Mouse (Mus musculus): Measurements from ENCODE around the gene Slx4ip. TPM values are rescaled to one million over a fixed set of nuclear protein-coding genes. Genes with fewer than 3 reads are reported as not detected.

Gene Slx4ip
- polyA plus RNA-seq, 1 experiment from 2014 or later, result 9.7 TPM

DNA sequence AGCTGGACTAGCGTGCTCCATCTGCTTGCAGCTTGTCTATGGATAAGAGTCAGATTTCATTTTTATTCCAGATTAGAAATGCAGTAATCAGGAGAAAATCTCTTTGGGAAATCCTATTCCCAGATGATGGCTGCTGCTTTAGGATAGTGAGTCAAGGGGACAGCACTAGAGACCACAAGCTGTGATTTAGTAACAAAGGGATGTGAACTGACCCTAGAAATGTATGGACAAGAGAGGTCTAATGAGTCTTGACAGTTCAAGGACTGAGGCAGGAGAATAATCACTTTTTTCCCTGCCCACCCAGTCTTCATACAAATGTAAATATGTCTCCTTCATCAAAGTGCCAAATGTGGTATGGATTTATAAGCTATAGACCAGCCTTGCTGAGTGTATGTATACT lies 172.8 kb downstream of the Slx4ip start:
- Histone ChIP-seq H3K27ac (ENCODE audit: low read depth, low read length) (no peak overlapping the region), H3K9ac (ENCODE audit: low read length) (no peak overlapping the region), H3K4me2 (ENCODE audit: low read depth, low read length, severe bottlenecking) (no peak overlapping the region), H3K4me1 (replicated peaks; ENCODE audit: control insufficient read depth, insufficient read depth, low read length) (peaks cover 4% of the 10 kb centered on the region; the same call in 1 of the 2 replicates), H3K27me3 (ENCODE audit: control insufficient read depth, insufficient read depth, low read length) (no peaks in the 10 kb centered on the region), H3K4me3 (ENCODE audit: low read depth, low read length) (no peak overlapping the region), H3K36me3 (ENCODE audit: control insufficient read depth, insufficient read depth, low read length) (no peaks in the 10 kb centered on the region; the same call in 1 of the 2 replicates), H3K9me3 (ENCODE audit: control insufficient read depth, low read length) (no peaks in the 10 kb centered on the region)
- DNase-seq (ENCODE audit: low spot score), result no peak
- 59% methylated on average over 1 of the region's 1 CpGs for WGBS
- 0 out of 2 replicates have a peak, but pooled peaks have one; percentile 34 for ATAC-seq (replicated peaks; ENCODE audit: low FRiP score)

DNA sequence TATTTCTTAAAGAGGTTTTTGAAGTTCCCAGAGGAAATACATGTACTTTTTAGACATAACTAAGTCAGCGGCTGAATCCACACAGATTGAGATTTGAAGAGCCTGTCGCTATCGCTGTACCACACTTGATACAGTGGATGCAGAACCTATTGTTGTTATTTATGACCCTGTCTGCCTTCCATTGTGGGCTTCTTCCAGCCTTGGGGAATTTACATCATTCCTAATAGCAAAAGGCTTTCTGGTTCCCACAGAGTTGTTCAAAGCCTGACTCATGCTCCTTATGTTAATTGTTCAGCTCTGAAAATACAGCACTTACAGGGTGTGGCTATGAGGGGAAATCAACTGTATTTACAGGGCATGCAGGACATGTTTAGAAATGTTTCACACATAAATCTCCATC lies 173.5 kb downstream of the Slx4ip start:
- Histone ChIP-seq H3K4me1 (replicated peaks; ENCODE audit: control insufficient read depth, insufficient read depth, low read length) (peaks cover 4% of the 10 kb centered on the region; the same call in 1 of the 2 replicates), H3K27me3 (ENCODE audit: control insufficient read depth, insufficient read depth, low read length) (no peaks in the 10 kb centered on the region), H3K4me2 (ENCODE audit: low read depth, low read length, severe bottlenecking) (no peak overlapping the region), H3K4me3 (ENCODE audit: low read depth, low read length) (no peak overlapping the region), H3K36me3 (ENCODE audit: control insufficient read depth, insufficient read depth, low read length) (no peaks in the 10 kb centered on the region; the same call in 1 of the 2 replicates), H3K9me3 (ENCODE audit: control insufficient read depth, low read length) (no peaks in the 10 kb centered on the region), H3K9ac (ENCODE audit: low read length) (no peak overlapping the region), H3K27ac (ENCODE audit: low read depth, low read length) (no peak overlapping the region)
- ATAC-seq (replicated peaks; ENCODE audit: low FRiP score) (no peak), DNase-seq (ENCODE audit: low spot score) (no peak)
- WGBS, result 68% methylated on average over 3 of the region's 3 CpGs

DNA sequence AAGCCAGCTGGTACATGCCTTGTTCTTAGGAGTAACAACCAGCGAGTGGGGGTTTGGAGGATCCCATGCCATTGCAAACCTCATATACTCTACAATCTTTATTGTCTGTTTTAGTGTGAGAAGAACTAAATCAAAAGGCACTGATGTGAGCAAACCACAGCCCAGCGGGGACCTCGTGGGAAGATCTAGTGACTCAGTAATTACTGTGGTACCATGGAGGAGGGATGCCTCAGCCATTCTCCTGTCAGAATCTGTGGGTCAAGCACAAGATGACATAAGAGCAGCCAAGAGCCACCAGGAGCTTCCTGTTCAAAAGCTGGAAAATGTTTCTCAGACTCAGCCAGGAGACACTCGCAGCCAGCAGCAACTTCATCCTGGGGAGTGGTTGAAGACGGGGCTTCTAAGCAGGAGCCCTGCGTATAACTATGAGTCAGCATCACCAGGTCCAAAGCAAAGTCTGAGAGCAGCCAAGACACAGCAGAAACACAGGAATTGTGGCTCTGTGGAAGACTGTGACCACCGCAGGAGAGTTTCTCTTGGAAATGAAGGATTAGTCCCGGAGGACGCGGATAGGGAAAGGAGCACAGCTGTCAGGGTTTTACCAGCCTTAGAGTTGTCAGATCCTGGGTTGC lies 176.6 kb downstream of the Slx4ip start:
- Histone ChIP-seq H3K4me2 (ENCODE audit: low read depth, low read length, severe bottlenecking) (no peak overlapping the region), H3K9me3 (ENCODE audit: control insufficient read depth, low read length) (no peaks in the 10 kb centered on the region), H3K36me3 (ENCODE audit: control insufficient read depth, insufficient read depth, low read length) (no peaks in the 10 kb centered on the region; the same call in 1 of the 2 replicates), H3K4me1 (replicated peaks; ENCODE audit: control insufficient read depth, insufficient read depth, low read length) (peaks cover 4% of the 10 kb centered on the region; the same call in 1 of the 2 replicates), H3K27me3 (ENCODE audit: control insufficient read depth, insufficient read depth, low read length) (no peaks in the 10 kb centered on the region), H3K9ac (ENCODE audit: low read length) (no peak overlapping the region), H3K4me3 (ENCODE audit: low read depth, low read length) (no peak overlapping the region), H3K27ac (ENCODE audit: low read depth, low read length) (no peak overlapping the region)
- ATAC-seq (replicated peaks; ENCODE audit: low FRiP score) (no peak), DNase-seq (ENCODE audit: low spot score) (no peak)
- 90% methylated on average over 10 of the region's 10 CpGs for WGBS

DNA sequence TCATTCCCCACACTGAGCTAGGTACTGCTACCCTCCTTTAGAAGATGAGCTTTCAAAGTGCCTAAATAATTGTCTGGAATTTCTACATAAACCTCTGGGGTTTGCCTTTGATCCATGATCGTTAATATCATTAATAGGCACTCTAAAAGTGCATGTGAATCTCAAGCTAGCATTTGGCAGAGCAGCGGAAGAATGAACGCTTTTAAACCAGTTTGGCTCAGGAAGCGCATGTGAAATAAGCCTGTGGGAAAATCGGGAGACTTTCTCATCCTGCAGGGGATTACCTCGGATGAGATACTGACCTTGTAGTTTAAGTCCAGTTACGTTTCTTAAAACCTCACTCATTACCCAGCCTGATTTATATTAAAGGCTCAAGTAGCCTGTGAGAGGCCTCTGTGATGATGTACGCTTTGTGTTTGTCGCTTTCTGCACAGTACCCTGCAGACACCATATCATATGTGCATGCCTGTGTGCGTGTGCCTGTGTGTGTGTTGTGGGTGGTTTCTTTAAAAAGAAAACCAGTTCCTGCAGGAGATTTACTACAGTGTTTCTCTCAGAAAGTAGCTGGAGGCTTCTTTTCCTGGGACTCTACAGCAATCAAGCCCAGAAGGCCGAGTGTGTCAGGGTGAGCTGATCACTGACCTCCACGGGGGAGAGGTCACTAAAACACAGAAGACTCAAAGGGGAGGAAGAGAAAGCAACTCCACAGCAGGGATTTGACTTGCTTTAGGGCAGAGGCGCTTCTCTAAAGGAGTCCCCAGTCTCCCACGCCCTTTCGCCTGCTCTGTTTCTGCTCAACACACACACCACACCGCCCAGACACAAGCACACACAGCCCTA lies 182.7 kb downstream of the Slx4ip start:
- Histone ChIP-seq H3K4me2 (ENCODE audit: low read depth, low read length, severe bottlenecking) (no peak overlapping the region), H3K4me3 (ENCODE audit: low read depth, low read length) (no peak overlapping the region), H3K36me3 (ENCODE audit: control insufficient read depth, insufficient read depth, low read length) (no peaks in the 10 kb centered on the region), H3K27me3 (ENCODE audit: control insufficient read depth, insufficient read depth, low read length) (no peaks in the 10 kb centered on the region), H3K4me1 (replicated peaks; ENCODE audit: control insufficient read depth, insufficient read depth, low read length) (peaks cover 9% of the 10 kb centered on the region), H3K9me3 (ENCODE audit: control insufficient read depth, low read length) (no peaks in the 10 kb centered on the region), H3K27ac (ENCODE audit: low read depth, low read length) (peak overlapping the region; percentile 26; the same call in 1 of the 2 replicates), H3K9ac (ENCODE audit: low read length) (no peak overlapping the region)
- WGBS, result 16% methylated on average over 16 of the region's 16 CpGs
- no peak for DNase-seq (ENCODE audit: low spot score)
- peak; percentile 80 for ATAC-seq (replicated peaks; ENCODE audit: low FRiP score)

DNA sequence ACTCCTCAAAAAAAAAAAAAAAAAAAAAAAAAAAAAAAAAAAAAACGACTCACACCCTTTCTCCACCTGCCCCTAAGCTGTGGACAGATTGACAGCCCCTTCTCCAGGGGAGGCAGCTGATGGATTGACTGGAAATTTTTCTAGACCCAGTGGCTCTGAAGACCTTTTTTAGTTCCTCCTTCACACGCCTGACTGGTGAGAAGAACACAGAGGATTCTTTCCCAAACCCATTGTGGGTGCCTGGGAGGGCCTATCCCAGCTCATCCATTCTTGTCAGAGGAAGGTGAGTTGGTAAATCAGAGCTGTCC lies 183.2 kb downstream of the Slx4ip start:
- no peak overlapping the region for H3K4me3 ChIP-seq (ENCODE audit: low read depth, low read length)
- ATAC-seq (replicated peaks; ENCODE audit: low FRiP score), result no peak
- H3K27me3 ChIP-seq (ENCODE audit: control insufficient read depth, insufficient read depth, low read length), result no peaks in the 10 kb centered on the region
- H3K4me1 ChIP-seq (replicated peaks; ENCODE audit: control insufficient read depth, insufficient read depth, low read length), result peaks cover 9% of the 10 kb centered on the region
- H3K9ac ChIP-seq (ENCODE audit: low read length), result no peak overlapping the region
- no peak overlapping the region for H3K4me2 ChIP-seq (ENCODE audit: low read depth, low read length, severe bottlenecking)
- H3K36me3 ChIP-seq (ENCODE audit: control insufficient read depth, insufficient read depth, low read length), result no peaks in the 10 kb centered on the region
- WGBS, result 23% methylated on average over 1 of the region's 2 CpGs
- no peak for DNase-seq (ENCODE audit: low spot score)
- H3K27ac ChIP-seq (ENCODE audit: low read depth, low read length), result no peak overlapping the region
- no peaks in the 10 kb centered on the region for H3K9me3 ChIP-seq (ENCODE audit: control insufficient read depth, low read length)

DNA sequence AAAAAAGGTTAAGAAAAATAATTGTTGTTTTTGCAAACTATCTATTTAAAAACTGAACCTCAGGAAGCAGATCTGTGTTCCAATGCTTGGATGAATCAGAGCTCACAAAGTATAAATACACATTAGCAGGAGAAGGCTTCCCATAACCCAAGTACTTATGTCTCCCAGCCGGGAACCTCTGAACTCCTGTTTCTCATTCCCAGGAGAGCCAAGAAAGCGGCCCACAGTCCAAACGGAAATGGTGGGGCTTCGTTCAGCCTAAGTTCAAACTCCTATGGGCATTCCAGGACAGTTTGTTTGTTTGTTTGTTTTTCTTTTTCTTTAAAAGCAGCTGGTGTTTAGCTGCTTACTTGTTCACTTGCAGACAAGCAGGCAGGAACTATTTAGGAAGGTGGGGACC lies 187.8 kb downstream of the Slx4ip start:
- WGBS, result 71% methylated on average over 4 of the region's 4 CpGs
- Histone ChIP-seq H3K4me3 (ENCODE audit: low read depth, low read length) (no peak overlapping the region), H3K27me3 (ENCODE audit: control insufficient read depth, insufficient read depth, low read length) (no peaks in the 10 kb centered on the region), H3K9me3 (ENCODE audit: control insufficient read depth, low read length) (no peaks in the 10 kb centered on the region), H3K27ac (ENCODE audit: low read depth, low read length) (no peak overlapping the region), H3K9ac (ENCODE audit: low read length) (no peak overlapping the region), H3K36me3 (ENCODE audit: control insufficient read depth, insufficient read depth, low read length) (peaks cover 2% of the 10 kb centered on the region; the same call in 1 of the 2 replicates), H3K4me1 (replicated peaks; ENCODE audit: control insufficient read depth, insufficient read depth, low read length) (peaks cover 7% of the 10 kb centered on the region), H3K4me2 (ENCODE audit: low read depth, low read length, severe bottlenecking) (no peak overlapping the region)
- no peak for ATAC-seq (replicated peaks; ENCODE audit: low FRiP score)
- DNase-seq (ENCODE audit: low spot score), result no peak

DNA sequence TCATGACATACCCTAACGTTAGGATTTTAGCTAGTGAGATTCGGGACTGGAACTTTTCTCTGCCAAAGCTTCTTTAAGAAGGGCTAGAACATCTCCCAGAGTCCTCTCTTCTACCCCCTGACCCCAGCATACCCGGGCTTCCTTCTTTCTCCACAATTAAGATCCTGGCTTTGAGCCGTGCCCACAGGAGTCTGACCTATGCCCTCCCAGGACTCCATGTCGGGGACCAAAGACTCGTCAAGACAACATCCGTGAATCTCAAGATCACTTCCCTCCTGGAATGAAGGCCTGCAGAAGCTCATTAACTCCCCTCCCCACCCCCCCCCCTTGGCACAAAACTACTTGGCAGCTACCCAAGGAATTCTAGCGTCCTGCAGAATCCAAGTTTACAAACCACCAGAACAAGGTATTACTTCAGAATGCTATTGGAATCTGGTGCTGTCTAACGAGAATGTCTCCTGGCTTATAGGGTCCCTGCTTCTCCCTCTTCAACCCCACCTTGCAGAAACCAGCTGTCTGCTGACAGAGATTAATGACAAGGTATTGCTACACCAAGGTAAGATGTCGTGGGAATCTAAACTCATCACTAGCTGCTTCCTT lies 188.8 kb downstream of the Slx4ip start:
- ATAC-seq (replicated peaks; ENCODE audit: low FRiP score), result no peak
- WGBS, result 29% methylated on average over 10 of the region's 10 CpGs
- H3K27ac ChIP-seq (ENCODE audit: low read depth, low read length), result no peak overlapping the region

DNA sequence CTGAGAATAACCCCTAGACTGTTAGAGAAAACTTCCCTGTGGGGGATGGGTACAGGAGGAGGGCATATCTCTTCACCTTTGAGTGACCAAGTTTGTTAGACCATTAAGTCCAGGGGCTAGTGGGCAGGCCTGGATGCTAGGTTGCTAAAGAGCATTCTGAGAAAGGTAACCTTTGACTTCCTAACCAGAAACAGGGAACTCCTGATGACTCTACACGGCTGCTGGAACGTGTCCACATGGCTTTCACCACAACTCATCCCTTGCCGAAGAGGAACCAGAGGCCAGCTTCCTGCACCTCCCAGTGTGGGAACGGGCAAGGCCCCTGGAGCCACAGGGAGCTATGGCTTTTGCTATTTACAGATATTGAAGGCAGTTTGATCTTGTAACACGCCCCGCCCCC lies 189.4 kb downstream of the Slx4ip start:
- Histone ChIP-seq H3K4me3 (ENCODE audit: low read depth, low read length) (no peak overlapping the region), H3K4me1 (replicated peaks; ENCODE audit: control insufficient read depth, insufficient read depth, low read length) (no peaks in the 10 kb centered on the region), H3K9ac (ENCODE audit: low read length) (no peak overlapping the region), H3K4me2 (ENCODE audit: low read depth, low read length, severe bottlenecking) (no peak overlapping the region), H3K27ac (ENCODE audit: low read depth, low read length) (no peak overlapping the region), H3K36me3 (ENCODE audit: control insufficient read depth, insufficient read depth, low read length) (peaks cover 2% of the 10 kb centered on the region; the same call in 1 of the 2 replicates), H3K9me3 (ENCODE audit: control insufficient read depth, low read length) (no peaks in the 10 kb centered on the region), H3K27me3 (ENCODE audit: control insufficient read depth, insufficient read depth, low read length) (no peaks in the 10 kb centered on the region)
- ATAC-seq (replicated peaks; ENCODE audit: low FRiP score) (no peak; the same call in 1 of the 2 replicates), DNase-seq (ENCODE audit: low spot score) (no peak)
- WGBS, result 83% methylated on average over 6 of the region's 6 CpGs

More for the DNA sequence above, 188.8 kb downstream of the Slx4ip start:
- peaks cover 2% of the 10 kb centered on the region; the same call in 1 of the 2 replicates for H3K36me3 ChIP-seq (ENCODE audit: control insufficient read depth, insufficient read depth, low read length)
- H3K4me2 ChIP-seq (ENCODE audit: low read depth, low read length, severe bottlenecking), result no peak overlapping the region
- H3K4me3 ChIP-seq (ENCODE audit: low read depth, low read length), result no peak overlapping the region
- H3K9ac ChIP-seq (ENCODE audit: low read length), result no peak overlapping the region
- 0 out of 2 replicates have a peak, but pooled peaks cover 1% of the 10 kb centered on the region for H3K4me1 ChIP-seq (replicated peaks; ENCODE audit: control insufficient read depth, insufficient read depth, low read length)
- no peaks in the 10 kb centered on the region for H3K9me3 ChIP-seq (ENCODE audit: control insufficient read depth, low read length)
- H3K27me3 ChIP-seq (ENCODE audit: control insufficient read depth, insufficient read depth, low read length), result no peaks in the 10 kb centered on the region
- no peak for DNase-seq (ENCODE audit: low spot score)
